Mouse (Mus musculus): ENCODE results near the gene Birc5. TPM values are rescaled to one million over a fixed set of nuclear protein-coding genes. Genes with fewer than 3 reads are reported as not detected.
A peak's percentile ranks its signal among the peaks of the same experiment; 100 is the strongest.

Birc5 gene
- total and polyA plus RNA-seq, 3 experiments = 193 to 289 (median 270) TPM

DNA sequence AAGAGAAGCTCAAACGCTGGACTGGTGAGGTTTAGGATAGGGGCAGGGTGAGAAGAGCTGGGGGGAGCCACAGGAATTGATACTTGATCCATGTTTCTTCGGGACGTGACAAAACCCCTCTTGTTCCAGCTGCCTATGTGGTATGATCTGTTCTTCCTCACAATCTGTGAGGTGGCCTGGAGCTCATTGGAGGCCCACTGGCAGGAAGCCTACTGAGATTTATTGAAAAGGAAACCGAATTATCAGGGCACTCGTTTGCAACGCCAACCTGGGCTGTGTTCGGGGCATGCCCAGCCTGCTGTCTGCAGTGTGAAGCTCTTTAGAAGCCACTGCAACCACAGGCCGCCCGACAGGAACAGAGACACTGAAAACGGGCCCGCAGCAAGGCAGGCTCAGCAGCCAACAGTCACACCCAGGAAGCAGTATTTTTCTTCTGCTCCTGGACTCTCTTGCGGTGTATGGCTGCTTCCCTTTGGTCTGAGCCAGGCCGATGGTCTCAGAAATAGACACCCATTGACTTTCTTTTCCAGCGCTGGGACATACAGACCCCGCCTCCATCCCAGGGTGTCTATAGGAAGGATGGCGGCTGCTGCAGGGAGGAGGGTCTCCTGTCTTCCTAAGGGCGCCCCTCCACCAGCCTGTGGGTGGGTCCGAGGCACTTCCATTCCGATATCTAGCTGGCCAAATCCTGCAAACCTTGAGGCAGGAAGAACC lies 623 bp upstream of the Birc5 start:
- no peak for DNase-seq (ENCODE audit: extremely low read depth)
- in situ Hi-C loops (cut with MboI; ENCODE audit: low pct_ligation_motif_present, low pct_unique_long_range_greater_than_20kb, low sequenced_read_pairs) = no loop called here
- peaks cover 10 to 37% of the 10 kb centered on the region in 2 experiments for H3K4me1 ChIP-seq (ENCODE audit: control insufficient read depth in 1 of 2, insufficient read depth in 2 of 2)

GRCm38 (mm10) chr11:117852875-117853274 lies 3.8 kb downstream of the Birc5 start:
- H3K4me2 ChIP-seq (ENCODE audit: insufficient read depth, low read depth, poor library complexity, severe bottlenecking) = no peak overlapping the region
- H3K9me3 ChIP-seq (replicated peaks; ENCODE audit: low read length) = peaks cover 13% of the 10 kb centered on the region
- H3K79me2 ChIP-seq (replicated peaks; ENCODE audit: control insufficient read depth, extremely low read depth, insufficient read depth, poor library complexity, severe bottlenecking) = peaks cover 37% of the 10 kb centered on the region
- peaks cover 48 to 68% of the 10 kb centered on the region in 2 experiments for H3K36me3 ChIP-seq (replicated peaks in 1 of 2; ENCODE audit: control insufficient read depth in 1 of 2, insufficient read depth in 1 of 2, low read length in 1 of 2)
- no peak overlapping the region for H3K9ac ChIP-seq (ENCODE audit: insufficient read depth, low read depth)
- H3K4me3 ChIP-seq (replicated peaks in 1 of 3; ENCODE audit: low read depth in 2 of 3, low read length in 2 of 3, poor library complexity in 1 of 3) = no peak overlapping the region
- peaks cover 4 to 22% of the 10 kb centered on the region in 2 experiments for H3K4me1 ChIP-seq (ENCODE audit: control insufficient read depth in 1 of 2, insufficient read depth in 2 of 2)
- in situ Hi-C loops (cut with MboI; ENCODE audit: low pct_ligation_motif_present, low pct_unique_long_range_greater_than_20kb, low sequenced_read_pairs) = no loop called here
- no peaks in the 10 kb centered on the region for H3K27me3 ChIP-seq (replicated peaks)
- H3K27ac ChIP-seq (ENCODE audit: insufficient read depth, low read depth) = no peak overlapping the region
- no peak for DNase-seq (ENCODE audit: extremely low read depth)
- dilution Hi-C loops (cut with MboI; ENCODE audit: extremely low pct_ligation_motif_present, extremely low pct_unique_long_range_greater_than_20kb, low sequenced_read_pairs) = no loop called here
- TF ChIP-seq MAFK (IDR thresholded peaks at IDR 0.05; ENCODE audit: insufficient replicate concordance, low read length) (no peak), E2F4 (IDR thresholded peaks at IDR 0.05; ENCODE audit: insufficient replicate concordance, low read depth, low read length) (no peak), PAX5 (IDR thresholded peaks at IDR 0.05; ENCODE audit: low read length) (no peak), KAT2A (IDR thresholded peaks at IDR 0.05; ENCODE audit: insufficient replicate concordance, low read length) (no peak), ZNF384 (IDR thresholded peaks at IDR 0.05; ENCODE audit: low read depth, low read length) (no peak), BHLHE40 (IDR thresholded peaks at IDR 0.05; ENCODE audit: low read depth, low read length) (no peak), IRF4 (IDR thresholded peaks at IDR 0.05; ENCODE audit: low read depth, low read length) (no peak), JUND (conservative IDR thresholded peaks at IDR 0.05; ENCODE audit: low read depth, low read length) (no peak), ZMIZ1 (IDR thresholded peaks at IDR 0.05; ENCODE audit: low read depth, low read length) (no peak), JUN (IDR thresholded peaks at IDR 0.05; ENCODE audit: insufficient read depth, low read depth, low read length) (no peak), ZC3H11A (IDR thresholded peaks at IDR 0.05; ENCODE audit: low read depth, low read length) (no peak), CTCF (conservative IDR thresholded peaks at IDR 0.05 in 1 of 2, IDR thresholded peaks at IDR 0.05 in 1 of 2; ENCODE audit: low read depth in 2 of 2, low read length in 2 of 2) (no peak), EP300 (IDR thresholded peaks at IDR 0.05; ENCODE audit: low read length) (no peak), POLR2AphosphoS2 (IDR thresholded peaks at IDR 0.05; ENCODE audit: low read depth, low read length) (no peak), HCFC1 (IDR thresholded peaks at IDR 0.05; ENCODE audit: low read depth, low read length) (no peak), RCOR1 (conservative IDR thresholded peaks at IDR 0.05; ENCODE audit: low read depth, low read length) (no peak), MXI1 (IDR thresholded peaks at IDR 0.05; ENCODE audit: low read depth, low read length) (no peak), POLR2A (IDR thresholded peaks at IDR 0.05; ENCODE audit: low read depth, low read length) (no peak)

More for the DNA sequence above, 623 bp upstream of the Birc5 start:
- dilution Hi-C loops (cut with MboI; ENCODE audit: extremely low pct_ligation_motif_present, extremely low pct_unique_long_range_greater_than_20kb, low sequenced_read_pairs) = no loop called here
- TF ChIP-seq TBP (conservative IDR thresholded peaks at IDR 0.05; ENCODE audit: low read depth, low read length) (peak; percentile 35; the same call in 1 of the 2 replicates), ZNF384 (IDR thresholded peaks at IDR 0.05; ENCODE audit: low read depth, low read length) (no peak), CHD1 (IDR thresholded peaks at IDR 0.05; ENCODE audit: low read depth, low read length) (peak; percentile 79; the same call in 1 of the 2 replicates), UBTF (IDR thresholded peaks at IDR 0.05; ENCODE audit: low read depth, low read length) (0 out of 2 replicates have a peak, but pooled peaks have one; percentile 33), POLR2AphosphoS2 (IDR thresholded peaks at IDR 0.05; ENCODE audit: low read depth, low read length) (no peak)
- no peaks in the 10 kb centered on the region for H3K27me3 ChIP-seq (replicated peaks)
- no peaks in the 10 kb centered on the region for H3K9me3 ChIP-seq (replicated peaks; ENCODE audit: low read length)
- peaks cover 13 to 28% of the 10 kb centered on the region in 2 experiments for H3K36me3 ChIP-seq (replicated peaks in 1 of 2; ENCODE audit: control insufficient read depth in 1 of 2, insufficient read depth in 1 of 2, low read length in 1 of 2)
- H3K4me2 ChIP-seq (ENCODE audit: insufficient read depth, low read depth, poor library complexity, severe bottlenecking) = peak overlapping the region; percentile 68
- H3K9ac ChIP-seq (ENCODE audit: insufficient read depth, low read depth) = peak overlapping the region; percentile 89
- H3K4me3 ChIP-seq (replicated peaks in 1 of 3; ENCODE audit: low read depth in 2 of 3, low read length in 2 of 3, poor library complexity in 1 of 3) = peak overlapping the region; percentile 79 to 88 (median 81)
- H3K79me2 ChIP-seq (replicated peaks; ENCODE audit: control insufficient read depth, extremely low read depth, insufficient read depth, poor library complexity, severe bottlenecking) = peaks cover 37% of the 10 kb centered on the region
- H3K27ac ChIP-seq (ENCODE audit: insufficient read depth, low read depth) = peak overlapping the region; percentile 92

All from CH12.LX (cell line).